Mouse (Mus musculus): ENCODE measurements around the gene Fam160b1. TPM values are rescaled to one million over a fixed set of nuclear protein-coding genes. Genes with fewer than 3 reads are reported as not detected.

The Fam160b1 gene
- polyA plus RNA-seq, 1 experiment from 2014 or later = 14.5 TPM

GRCm38 (mm10) chr19:57413170-57413569 is 52.7 kb downstream of the Fam160b1 start:
- H3K4me3 ChIP-seq (ENCODE audit: low read depth, low read length) = no peak overlapping the region
- H3K9ac ChIP-seq (ENCODE audit: low read length) = no peak overlapping the region
- H3K27ac ChIP-seq (ENCODE audit: low read depth, low read length) = no peak overlapping the region
- 86% methylated on average over 3 of the region's 3 CpGs for WGBS
- H3K4me2 ChIP-seq (ENCODE audit: low read depth, low read length, severe bottlenecking) = no peak overlapping the region
- no peaks in the 10 kb centered on the region for H3K27me3 ChIP-seq (ENCODE audit: control insufficient read depth, insufficient read depth, low read length)
- H3K36me3 ChIP-seq (ENCODE audit: control insufficient read depth, insufficient read depth, low read length) = no peaks in the 10 kb centered on the region
- DNase-seq (ENCODE audit: low spot score) = no peak
- no peaks in the 10 kb centered on the region for H3K9me3 ChIP-seq (ENCODE audit: control insufficient read depth, low read length)
- ATAC-seq (replicated peaks; ENCODE audit: low FRiP score) = no peak
- 0 out of 2 replicates have a peak, but pooled peaks cover 2% of the 10 kb centered on the region for H3K4me1 ChIP-seq (replicated peaks; ENCODE audit: control insufficient read depth, insufficient read depth, low read length)

- Histone ChIP-seq H3K9me3 (ENCODE audit: control insufficient read depth, low read length) (no peaks in the 10 kb centered on the region), H3K4me2 (ENCODE audit: low read depth, low read length, severe bottlenecking) (no peak overlapping the region), H3K27ac (ENCODE audit: low read depth, low read length) (no peak overlapping the region), H3K4me1 (replicated peaks; ENCODE audit: control insufficient read depth, insufficient read depth, low read length) (0 out of 2 replicates have a peak, but pooled peaks cover 3% of the 10 kb centered on the region), H3K9ac (ENCODE audit: low read length) (no peak overlapping the region), H3K27me3 (ENCODE audit: control insufficient read depth, insufficient read depth, low read length) (no peaks in the 10 kb centered on the region), H3K36me3 (ENCODE audit: control insufficient read depth, insufficient read depth, low read length) (no peaks in the 10 kb centered on the region), H3K4me3 (ENCODE audit: low read depth, low read length) (no peak overlapping the region)
- DNase-seq (ENCODE audit: low spot score) (no peak), ATAC-seq (replicated peaks; ENCODE audit: low FRiP score) (no peak)
- WGBS = 81% methylated on average over 6 of the region's 6 CpGs
Observed at GRCm38 (mm10) chr19:57413918-57414317, 53.4 kb downstream of the Fam160b1 start.

GRCm38 (mm10) chr19:57415031-57415807 is 54.7 kb downstream of the Fam160b1 start:
- 0 out of 2 replicates have a peak, but pooled peaks cover 3% of the 10 kb centered on the region for H3K4me1 ChIP-seq (replicated peaks; ENCODE audit: control insufficient read depth, insufficient read depth, low read length)
- no peaks in the 10 kb centered on the region for H3K36me3 ChIP-seq (ENCODE audit: control insufficient read depth, insufficient read depth, low read length)
- no peak for ATAC-seq (replicated peaks; ENCODE audit: low FRiP score)
- H3K9ac ChIP-seq (ENCODE audit: low read length) = no peak overlapping the region
- no peak overlapping the region for H3K4me3 ChIP-seq (ENCODE audit: low read depth, low read length)
- H3K27me3 ChIP-seq (ENCODE audit: control insufficient read depth, insufficient read depth, low read length) = no peaks in the 10 kb centered on the region
- WGBS = 91% methylated on average over 8 of the region's 8 CpGs
- no peaks in the 10 kb centered on the region for H3K9me3 ChIP-seq (ENCODE audit: control insufficient read depth, low read length)
- no peak overlapping the region for H3K27ac ChIP-seq (ENCODE audit: low read depth, low read length)
- DNase-seq (ENCODE audit: low spot score) = no peak
- H3K4me2 ChIP-seq (ENCODE audit: low read depth, low read length, severe bottlenecking) = no peak overlapping the region

- no peaks in the 10 kb centered on the region for H3K36me3 ChIP-seq (ENCODE audit: control insufficient read depth, insufficient read depth, low read length)
- H3K27ac ChIP-seq (ENCODE audit: low read depth, low read length) = no peak overlapping the region
- H3K4me2 ChIP-seq (ENCODE audit: low read depth, low read length, severe bottlenecking) = peak overlapping the region; percentile 26; the same call in 1 of the 2 replicates
- no peaks in the 10 kb centered on the region for H3K9me3 ChIP-seq (ENCODE audit: control insufficient read depth, low read length)
- 0 out of 2 replicates have a peak, but pooled peaks cover 3% of the 10 kb centered on the region for H3K4me1 ChIP-seq (replicated peaks; ENCODE audit: control insufficient read depth, insufficient read depth, low read length)
- no peaks in the 10 kb centered on the region for H3K27me3 ChIP-seq (ENCODE audit: control insufficient read depth, insufficient read depth, low read length)
- no peak overlapping the region for H3K9ac ChIP-seq (ENCODE audit: low read length)
- no peak for ATAC-seq (replicated peaks; ENCODE audit: low FRiP score)
- H3K4me3 ChIP-seq (ENCODE audit: low read depth, low read length) = no peak overlapping the region
- WGBS = 21% methylated on average over 17 of the region's 17 CpGs
- no peak for DNase-seq (ENCODE audit: low spot score)
Observed at GRCm38 (mm10) chr19:57417800-57418580, 57.5 kb downstream of the Fam160b1 start.

- ATAC-seq (replicated peaks; ENCODE audit: low FRiP score) (no peak), DNase-seq (ENCODE audit: low spot score) (no peak)
- no peak overlapping the region for H3K9ac ChIP-seq (ENCODE audit: low read length)
- H3K4me2 ChIP-seq (ENCODE audit: low read depth, low read length, severe bottlenecking) = no peak overlapping the region
- WGBS = 48% methylated on average over 3 of the region's 3 CpGs
- no peaks in the 10 kb centered on the region for H3K27me3 ChIP-seq (ENCODE audit: control insufficient read depth, insufficient read depth, low read length)
- no peak overlapping the region for H3K4me3 ChIP-seq (ENCODE audit: low read depth, low read length)
- H3K36me3 ChIP-seq (ENCODE audit: control insufficient read depth, insufficient read depth, low read length) = no peaks in the 10 kb centered on the region
- H3K27ac ChIP-seq (ENCODE audit: low read depth, low read length) = no peak overlapping the region
- H3K4me1 ChIP-seq (replicated peaks; ENCODE audit: control insufficient read depth, insufficient read depth, low read length) = 0 out of 2 replicates have a peak, but pooled peaks cover 2% of the 10 kb centered on the region
- no peaks in the 10 kb centered on the region for H3K9me3 ChIP-seq (ENCODE audit: control insufficient read depth, low read length)
Observed at GRCm38 (mm10) chr19:57423402-57423801, 62.9 kb downstream of the Fam160b1 start.

- no peaks in the 10 kb centered on the region for H3K9me3 ChIP-seq (ENCODE audit: control insufficient read depth, low read length)
- H3K27ac ChIP-seq (ENCODE audit: low read depth, low read length) = no peak overlapping the region
- H3K4me3 ChIP-seq (ENCODE audit: low read depth, low read length) = no peak overlapping the region
- no peaks in the 10 kb centered on the region for H3K27me3 ChIP-seq (ENCODE audit: control insufficient read depth, insufficient read depth, low read length)
- no peak overlapping the region for H3K4me2 ChIP-seq (ENCODE audit: low read depth, low read length, severe bottlenecking)
- H3K36me3 ChIP-seq (ENCODE audit: control insufficient read depth, insufficient read depth, low read length) = no peaks in the 10 kb centered on the region
- H3K4me1 ChIP-seq (replicated peaks; ENCODE audit: control insufficient read depth, insufficient read depth, low read length) = no peaks in the 10 kb centered on the region
- no peak overlapping the region for H3K9ac ChIP-seq (ENCODE audit: low read length)
- 96% methylated on average over 15 of the region's 15 CpGs for WGBS
- DNase-seq (ENCODE audit: low spot score) (no peak), ATAC-seq (replicated peaks; ENCODE audit: low FRiP score) (no peak)
Observed at GRCm38 (mm10) chr19:57425296-57425695, 64.8 kb downstream of the Fam160b1 start.

GRCm38 (mm10) chr19:57426841-57427240 is 66.4 kb downstream of the Fam160b1 start:
- no peak overlapping the region for H3K9ac ChIP-seq (ENCODE audit: low read length)
- DNase-seq (ENCODE audit: low spot score) (no peak), ATAC-seq (replicated peaks; ENCODE audit: low FRiP score) (no peak)
- no peaks in the 10 kb centered on the region for H3K9me3 ChIP-seq (ENCODE audit: control insufficient read depth, low read length)
- H3K4me2 ChIP-seq (ENCODE audit: low read depth, low read length, severe bottlenecking) = no peak overlapping the region
- no peak overlapping the region for H3K27ac ChIP-seq (ENCODE audit: low read depth, low read length)
- no peaks in the 10 kb centered on the region for H3K4me1 ChIP-seq (replicated peaks; ENCODE audit: control insufficient read depth, insufficient read depth, low read length)
- 95% methylated on average over 8 of the region's 8 CpGs for WGBS
- H3K27me3 ChIP-seq (ENCODE audit: control insufficient read depth, insufficient read depth, low read length) = no peaks in the 10 kb centered on the region
- no peak overlapping the region for H3K4me3 ChIP-seq (ENCODE audit: low read depth, low read length)
- H3K36me3 ChIP-seq (ENCODE audit: control insufficient read depth, insufficient read depth, low read length) = no peaks in the 10 kb centered on the region

GRCm38 (mm10) chr19:57427756-57428438 is 67.4 kb downstream of the Fam160b1 start:
- DNase-seq (ENCODE audit: low spot score) = no peak
- ATAC-seq (replicated peaks; ENCODE audit: low FRiP score) = no peak
- H3K36me3 ChIP-seq (ENCODE audit: control insufficient read depth, insufficient read depth, low read length) = no peaks in the 10 kb centered on the region
- H3K4me3 ChIP-seq (ENCODE audit: low read depth, low read length) = no peak overlapping the region
- no peaks in the 10 kb centered on the region for H3K27me3 ChIP-seq (ENCODE audit: control insufficient read depth, insufficient read depth, low read length)
- H3K27ac ChIP-seq (ENCODE audit: low read depth, low read length) = no peak overlapping the region
- no peak overlapping the region for H3K4me2 ChIP-seq (ENCODE audit: low read depth, low read length, severe bottlenecking)
- no peaks in the 10 kb centered on the region for H3K4me1 ChIP-seq (replicated peaks; ENCODE audit: control insufficient read depth, insufficient read depth, low read length)
- 81% methylated on average over 14 of the region's 14 CpGs for WGBS
- H3K9me3 ChIP-seq (ENCODE audit: control insufficient read depth, low read length) = no peaks in the 10 kb centered on the region
- H3K9ac ChIP-seq (ENCODE audit: low read length) = no peak overlapping the region
